Mouse (Mus musculus) CH12F3 (cell line): Measurements from ENCODE around the gene Nup88.
"Not testable (repeated sequence)": the region's sequence is repeated elsewhere in the genome, so short reads cannot be mapped to it uniquely, and the experiment has no call there.

Experiments used
- in situ Hi-C: fragments of 300-500 bp; cut with MboI; formaldehyde crosslinking; loops from 2 replicates; pipeline ENCODE4 v1.14.3; 2020; ENCODE audit warnings: low sequenced_read_pairs

The Nup88 gene

GRCm38 (mm10) chr11:70970560-70971540 is 1.1 kb upstream of the Nup88 start:
- in situ Hi-C loops: no loop called here

DNA sequence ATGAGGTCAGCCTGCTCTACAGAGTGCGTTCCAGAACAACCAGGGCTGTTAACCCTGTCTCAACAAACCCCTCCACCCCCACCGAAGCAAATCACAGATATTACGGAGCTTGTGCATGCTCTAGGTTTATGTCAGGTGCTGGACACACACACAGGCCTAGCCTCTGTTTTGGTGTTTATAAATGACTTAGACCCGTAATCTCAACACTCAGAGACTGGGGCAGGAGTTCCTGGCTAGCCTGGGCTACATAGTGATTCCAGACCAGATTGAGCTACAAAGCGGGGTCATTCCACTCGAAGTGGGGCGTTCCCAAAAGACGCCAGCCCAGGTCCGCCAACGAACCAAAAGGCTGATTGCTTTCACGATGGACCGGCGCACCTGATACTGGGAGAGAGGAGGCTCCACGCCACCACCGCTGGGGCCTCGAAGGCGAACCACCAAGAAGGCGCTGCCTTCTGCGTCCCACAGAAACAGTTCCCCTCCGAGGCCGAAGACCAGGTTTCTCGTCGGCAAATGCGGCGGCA is 440 bp downstream of the Nup88 start:
- in situ Hi-C loops: no loop called here

DNA sequence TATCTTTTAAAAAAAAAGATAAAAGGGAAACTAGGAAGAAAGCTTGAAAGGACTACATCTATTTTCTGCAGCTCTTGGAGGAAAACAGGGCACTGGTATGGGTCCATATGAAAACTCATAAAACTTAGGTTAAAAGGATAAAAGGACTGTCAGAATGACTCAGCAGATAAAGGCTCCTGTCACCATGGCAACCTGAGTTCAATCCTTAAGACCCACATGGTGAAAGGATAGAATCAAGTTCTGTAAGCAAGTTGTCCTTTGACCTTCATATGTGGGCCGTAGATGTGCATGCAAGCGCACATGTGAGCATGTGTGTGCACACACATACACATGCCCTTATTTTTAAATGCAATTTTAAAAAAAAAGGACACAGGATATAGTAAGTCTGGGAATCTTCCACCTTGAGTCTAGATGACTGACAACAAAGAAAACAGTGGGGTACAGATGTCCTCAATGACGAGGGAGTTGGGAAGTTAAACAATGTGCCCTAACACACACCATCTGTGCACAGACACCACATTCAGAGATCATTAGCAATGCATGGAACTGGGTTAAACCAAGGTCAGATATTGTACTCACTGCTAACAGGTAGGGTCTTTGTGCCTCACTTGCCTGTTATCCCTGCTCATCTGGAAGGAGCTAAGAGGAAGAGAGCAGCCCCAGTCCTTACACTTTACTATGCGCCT is 5.4 kb downstream of the Nup88 start:
- in situ Hi-C loops: no loop called here

DNA sequence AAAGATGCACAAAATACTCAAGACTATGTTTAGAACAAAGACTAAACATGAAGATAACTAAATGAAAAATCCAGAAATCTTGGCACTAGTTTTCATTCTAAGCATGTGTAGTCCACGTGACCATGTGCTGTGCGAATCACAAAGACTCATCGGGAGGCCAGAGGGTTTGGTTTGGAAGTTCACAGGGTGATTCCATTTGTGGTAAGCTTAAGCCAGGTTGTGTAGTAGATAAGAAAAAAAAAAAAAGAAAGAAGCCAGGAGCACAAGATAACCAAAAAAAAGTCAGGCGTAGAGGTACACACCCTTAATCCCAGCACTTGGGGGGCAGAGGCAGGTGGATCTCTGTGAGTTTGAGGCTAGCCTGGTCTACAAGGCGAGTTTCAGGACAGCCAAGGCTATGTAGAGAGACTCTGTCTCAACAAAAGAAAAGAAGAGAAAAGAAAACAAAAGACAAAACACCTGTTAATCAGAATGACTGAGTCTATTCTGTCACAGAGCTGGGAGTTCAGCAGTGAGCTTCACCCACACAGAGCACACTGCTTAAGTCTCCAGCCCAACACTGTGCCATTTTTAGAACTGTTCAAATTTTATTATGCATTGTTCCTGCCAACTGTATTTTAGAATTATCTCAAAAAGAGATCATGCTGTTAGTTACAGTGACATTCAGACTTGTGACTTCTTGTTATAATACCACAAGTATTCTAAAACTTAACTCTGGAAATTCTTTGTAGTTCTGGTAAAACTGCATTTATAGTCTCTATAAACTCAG is 8.8 kb downstream of the Nup88 start:
- in situ Hi-C loops: no loop called here

DNA sequence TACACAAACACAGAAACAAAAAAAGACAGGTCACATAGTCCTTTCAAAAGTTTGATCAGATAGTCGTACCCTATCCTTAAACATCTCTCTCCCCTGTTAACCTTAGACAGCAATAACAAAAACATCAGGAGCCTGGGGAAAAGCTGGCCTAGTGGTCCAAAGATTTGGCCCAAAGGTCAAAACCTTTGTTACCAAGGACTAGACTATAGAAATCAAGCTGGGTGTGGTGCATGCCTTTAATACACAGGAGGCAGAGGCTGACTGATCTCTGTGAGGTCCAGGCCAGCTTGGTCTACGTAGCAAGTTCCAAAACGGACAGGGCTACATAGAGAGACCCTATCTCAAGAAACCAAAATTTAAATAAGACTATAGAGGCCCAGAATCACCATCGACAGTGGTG is 15.1 kb downstream of the Nup88 start:
- in situ Hi-C loops: no loop called here

DNA sequence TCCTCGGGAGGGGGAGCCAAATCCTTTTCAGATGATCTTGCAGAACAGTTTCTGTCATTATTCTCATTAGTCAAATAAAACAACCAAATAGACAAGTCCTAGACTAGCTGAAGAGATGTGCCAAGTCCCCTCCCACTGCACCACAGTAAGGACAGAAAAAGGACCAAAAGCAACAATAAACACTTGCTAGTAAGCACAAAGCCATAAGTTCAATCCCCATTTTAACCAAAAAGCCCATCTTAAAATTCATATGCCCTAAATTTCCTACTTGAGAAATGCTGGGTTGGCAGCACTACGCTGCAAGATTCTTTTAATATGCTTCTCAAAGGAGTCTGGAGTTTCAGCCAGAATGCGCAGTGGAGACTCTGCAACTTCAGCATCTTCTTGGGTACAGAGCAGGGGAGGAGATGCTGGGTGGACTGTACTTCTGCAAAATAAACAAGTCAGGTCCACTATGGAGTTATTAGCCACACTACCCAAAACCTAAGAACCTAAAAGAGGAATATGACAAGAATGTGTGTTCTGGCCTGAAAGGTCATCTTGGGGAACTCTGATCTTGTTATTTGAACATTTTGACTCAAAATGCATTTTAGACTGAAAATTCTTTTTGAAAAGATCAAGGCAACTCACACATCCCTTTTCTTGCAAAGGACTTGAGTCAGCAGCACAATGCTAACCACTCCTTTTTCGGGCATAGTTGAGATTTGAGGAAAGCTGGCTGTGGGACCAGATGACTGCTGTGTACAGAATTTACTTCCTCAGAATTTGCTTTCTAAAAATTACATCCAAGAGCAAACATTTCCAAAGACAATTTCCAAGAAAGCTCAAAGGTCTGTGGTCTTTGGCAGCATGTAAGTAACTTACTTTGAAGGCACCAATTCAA is 24.6 kb downstream of the Nup88 start:
- in situ Hi-C loops: no loop called here

GRCm38 (mm10) chr11:70943651-70944050 is 26.1 kb downstream of the Nup88 start:
- in situ Hi-C loops: no loop called here

GRCm38 (mm10) chr11:70942596-70942995 is 27.2 kb downstream of the Nup88 start:
- in situ Hi-C loops: no loop called here

DNA sequence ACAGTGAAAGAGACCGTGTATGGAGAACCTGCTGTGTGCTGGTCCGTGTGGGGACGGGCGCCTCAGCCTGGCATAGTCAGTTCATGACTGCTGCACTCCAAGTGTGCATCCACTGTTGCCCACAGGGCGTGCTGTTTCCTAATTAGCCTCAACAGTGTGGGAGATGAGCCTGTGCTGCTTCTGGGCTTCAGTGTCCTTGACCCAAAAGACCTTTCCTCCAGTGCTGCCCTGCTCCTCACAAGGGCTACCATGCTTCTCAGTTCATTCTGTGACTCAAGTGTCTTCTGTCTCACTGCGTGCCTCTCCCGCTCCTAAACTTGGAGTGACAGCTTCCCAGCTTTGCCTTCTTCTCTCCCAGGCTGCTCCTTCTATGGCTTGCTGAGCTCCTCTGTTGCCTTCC is 34.5 kb downstream of the Nup88 start:
- in situ Hi-C loops: no loop called here

GRCm38 (mm10) chr11:70931461-70931860 is 38.3 kb downstream of the Nup88 start:
- in situ Hi-C loops: no loop called here

DNA sequence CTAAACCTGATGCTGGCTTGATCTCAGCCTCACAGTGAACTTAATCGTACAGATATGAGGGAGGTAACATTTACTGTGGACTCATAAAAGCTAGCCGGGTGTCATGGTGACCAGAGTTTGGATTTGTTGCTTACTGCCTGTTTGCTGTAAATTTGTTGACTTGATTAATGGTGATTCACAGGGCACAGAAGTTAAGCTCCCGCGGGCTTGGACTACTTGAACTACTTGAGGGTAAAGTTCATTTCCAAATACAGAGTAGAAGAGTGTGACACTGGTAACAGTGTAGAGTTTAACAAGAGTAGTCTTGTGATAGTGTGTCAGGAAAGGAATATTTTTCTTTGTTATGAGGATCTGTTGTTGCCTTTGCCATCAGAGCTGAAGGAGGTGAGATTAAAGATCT is 50.2 kb downstream of the Nup88 start:
- in situ Hi-C loops: no loop called here

- in situ Hi-C loops: no loop called here
These were observed 51.9 kb downstream of the Nup88 start for GRCm38 (mm10) chr11:70917896-70918295.

- in situ Hi-C loops: no loop called here
These were observed 57.9 kb downstream of the Nup88 start for GRCm38 (mm10) chr11:70911920-70912319.

DNA sequence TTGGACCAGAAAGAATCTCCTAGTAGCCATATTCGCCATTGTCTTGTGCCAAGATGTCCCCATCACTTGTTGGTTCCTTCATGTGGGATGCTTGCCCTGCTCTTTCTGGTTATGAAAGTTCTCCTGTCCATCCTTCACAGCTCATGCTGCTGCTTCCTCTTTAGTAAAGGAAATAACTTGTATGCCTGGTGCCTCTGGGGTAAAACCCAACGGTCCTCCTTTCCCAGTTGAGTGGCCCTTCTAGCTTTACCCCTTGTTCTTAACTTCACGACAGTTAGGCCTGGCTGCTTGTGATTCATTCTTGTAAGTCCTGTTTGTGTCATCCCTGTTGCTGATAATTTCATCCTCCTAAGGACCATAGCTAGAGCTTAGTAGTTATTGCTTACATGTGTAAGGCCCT is 58.5 kb downstream of the Nup88 start:
- in situ Hi-C loops: no loop called here

- in situ Hi-C loops: no loop called here
These were observed 63.1 kb downstream of the Nup88 start for GRCm38 (mm10) chr11:70906681-70907080.

DNA sequence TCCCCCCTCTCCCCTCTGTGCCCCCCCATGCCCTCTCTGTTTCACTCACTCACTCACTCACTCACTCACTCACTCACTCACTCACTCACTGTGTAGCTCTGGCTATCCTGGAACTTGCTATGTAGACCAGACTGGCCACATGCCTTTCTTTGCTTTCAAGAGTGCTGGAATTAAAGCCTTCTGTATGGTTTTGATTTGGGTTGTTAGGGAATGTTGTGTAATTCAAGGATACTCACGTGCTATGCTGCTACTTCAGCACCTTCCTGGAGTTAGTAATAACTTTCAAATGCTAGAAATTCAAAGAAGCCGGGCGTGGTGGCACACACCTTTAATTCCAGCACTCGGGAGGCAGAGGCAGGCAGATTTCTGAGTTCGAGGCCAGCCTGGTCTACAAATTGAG is 71.6 kb downstream of the Nup88 start:
- in situ Hi-C loops: not testable (repeated sequence)

DNA sequence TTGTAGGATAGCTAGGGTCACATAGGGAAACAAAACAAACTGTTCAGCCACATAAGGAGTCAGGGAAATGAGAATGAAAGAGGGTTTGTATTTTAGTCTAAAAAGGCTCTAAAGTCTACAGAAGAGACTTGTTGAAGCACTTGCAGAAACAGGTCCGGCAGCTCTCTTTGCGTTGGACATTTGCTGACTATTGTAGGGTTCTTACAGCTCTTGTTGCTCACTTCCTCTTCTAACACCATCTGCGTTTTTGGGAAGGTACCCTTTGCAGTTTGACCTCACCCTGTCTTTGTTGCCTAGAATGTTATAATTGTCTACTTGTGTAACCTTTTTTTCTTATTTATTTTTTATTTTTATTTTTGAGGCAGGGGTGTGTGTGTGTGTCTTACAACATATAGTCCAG is 72.1 kb downstream of the Nup88 start:
- in situ Hi-C loops: no loop called here
